Mouse (Mus musculus) liver, embryonic 14.5 days (tissue): ENCODE results near the gene Veph1. TPM values are rescaled to one million over a fixed set of nuclear protein-coding genes. Genes with fewer than 3 reads are reported as not detected.

Experiments
- ATAC-seq: fragments of 200-750 bp; cut with Nextera tagmentation; 2 replicates; pipeline ENCODE4 v1.8.0; 2017; ENCODE audit warnings: moderate number of reproducible peaks, mild to moderate bottlenecking, moderate library complexity; ENCODE audit not compliant: insufficient read depth
- DNase-seq, 3 experiments: peaks; one replicate each; pipeline ENCODE4 v3.0.0-alpha.2; 2012 to 2013; ENCODE audit warnings: low read depth in 3 of 3, low spot score in 3 of 3
- H3K27ac ChIP-seq: fragments of 300-500 bp; sonication (generic); 2 replicates; pipeline ENCODE4 v1.5.1; 2014; ENCODE audit warnings: moderate library complexity, mild to moderate bottlenecking, control low read depth, inconsistent platforms
- H3K27me3 ChIP-seq: fragments of 300-500 bp; sonication (generic); 2 replicates; pipeline ENCODE4 v1.6.1; 2014; ENCODE audit warnings: mild to moderate bottlenecking, low read length, moderate library complexity; ENCODE audit not compliant: control insufficient read depth, insufficient read depth
- H3K36me3 ChIP-seq: fragments of 300-500 bp; sonication (generic); replicated peaks from 2 replicates; pipeline ENCODE4 v1.6.1; 2014; ENCODE audit warnings: low read depth; ENCODE audit not compliant: control insufficient read depth, insufficient read depth
- H3K4me1 ChIP-seq, 2 experiments: fragments of 200-500 bp in 1 of 2; fragments of 300-500 bp in 1 of 2; sonication (generic) in 1 of 2; replicated peaks; 2 replicates each; pipeline ENCODE4 v1.6.1; 2012 to 2014; ENCODE audit warnings: antibody characterized with exemption in 1 of 2, inconsistent platforms in 1 of 2, low read length in 1 of 2; ENCODE audit not compliant: control insufficient read depth in 2 of 2, insufficient read depth in 2 of 2
- H3K4me2 ChIP-seq: fragments of 300-500 bp; sonication (generic); 2 replicates; pipeline ENCODE4 v1.6.1; 2014; ENCODE audit warnings: low read depth, mild to moderate bottlenecking, control low read depth, moderate library complexity
- H3K4me3 ChIP-seq, 2 experiments: fragments of 200-500 bp in 1 of 2; fragments of 300-500 bp in 1 of 2; sonication (generic) in 1 of 2; 2 replicates each; pipeline ENCODE4 v1.5.1; 2012 to 2014; ENCODE audit warnings: low read depth in 2 of 2, low read length in 2 of 2, mild to moderate bottlenecking in 2 of 2, control low read depth in 1 of 2, inconsistent platforms in 1 of 2, moderate library complexity in 1 of 2; ENCODE audit not compliant: insufficient read depth in 1 of 2
- H3K9ac ChIP-seq: fragments of 300-500 bp; sonication (generic); replicated peaks from 2 replicates; pipeline ENCODE4 v1.6.1; 2014; ENCODE audit warnings: mild to moderate bottlenecking, control low read depth, moderate library complexity
- H3K9me3 ChIP-seq: fragments of 300-500 bp; sonication (generic); 2 replicates; pipeline ENCODE4 v1.6.1; 2016; ENCODE audit warnings: low read length, mixed read lengths; ENCODE audit not compliant: control insufficient read depth
- CTCF ChIP-seq: IDR thresholded peaks from 2 replicates; pipeline ENCODE4 v1.5.1; 2016; ENCODE audit warnings: antibody characterized with exemption, low read depth, control low read depth
- EP300 ChIP-seq: IDR thresholded peaks from 2 replicates; pipeline ENCODE4 v1.6.1; 2016; ENCODE audit warnings: antibody characterized with exemption, low read depth
- WGBS: fragments of 180-500 bp; shearing (Covaris S2); extraction: QIAGEN DNeasy Blood & Tissue Kit; methylation state at CpG from one replicate; pipeline ENCODE4 v1.1.7; 2014; ENCODE audit not compliant: insufficient replicate concordance; 5-methylcytosine and 5-hydroxymethylcytosine counted together
- polyA plus RNA-seq, 2 experiments: library from polyadenylated mRNA; depleted of rRNA in 1 of 2; stranded (reverse) in 1 of 2; unstranded in 1 of 2; fragments of >200 nt; fragmentation: Nextera tagmentation in 1 of 2; extraction: Ambion mirVana in 1 of 2; gene quantifications; 2 replicates each; pipeline versions ENCODE4 v1.2.1 to v1.2.3; 2012 to 2014

Veph1 gene
- polyA plus RNA-seq, 2 experiments: 0.01 to 0.06 TPM

- H3K9ac ChIP-seq: no peak overlapping the region
- 57% methylated on average over 6 of the region's 6 CpGs for WGBS
- no peak overlapping the region for H3K4me3 ChIP-seq
- TF ChIP-seq CTCF (no peak), EP300 (no peak)
- H3K36me3 ChIP-seq: no peaks in the 10 kb centered on the region
- H3K4me1 ChIP-seq: no peaks in the 10 kb centered on the region; a peak in 1 of 4 replicates
- ATAC-seq: no peak
- no peak overlapping the region for H3K4me2 ChIP-seq
- no peaks in the 10 kb centered on the region for H3K9me3 ChIP-seq
- H3K27me3 ChIP-seq: no peaks in the 10 kb centered on the region
- H3K27ac ChIP-seq: no peak overlapping the region
- no peak for DNase-seq
Measured at GRCm38 (mm10) chr3:66166606-66167290, 129.9 kb downstream of the Veph1 start.

- Histone ChIP-seq H3K4me3 (no peak overlapping the region), H3K9me3 (no peaks in the 10 kb centered on the region), H3K4me2 (no peak overlapping the region), H3K4me1 (no peaks in the 10 kb centered on the region; a peak in 1 of 4 replicates), H3K9ac (no peak overlapping the region), H3K27me3 (no peaks in the 10 kb centered on the region), H3K36me3 (no peaks in the 10 kb centered on the region), H3K27ac (no peak overlapping the region)
- 51% methylated on average over 5 of the region's 5 CpGs for WGBS
- ATAC-seq: no peak
- no peak for DNase-seq
- TF ChIP-seq EP300: no peak
- no peak for TF ChIP-seq CTCF
Measured at GRCm38 (mm10) chr3:66165026-66165425, 131.6 kb downstream of the Veph1 start.

GRCm38 (mm10) chr3:66164585-66164984 is 132.1 kb downstream of the Veph1 start:
- no peak for ATAC-seq
- no peaks in the 10 kb centered on the region for H3K9me3 ChIP-seq
- 39% methylated on average over 3 of the region's 3 CpGs for WGBS

GRCm38 (mm10) chr3:66162612-66163011 is 134.0 kb downstream of the Veph1 start:
- Histone ChIP-seq H3K36me3 (no peaks in the 10 kb centered on the region), H3K4me1 (no peaks in the 10 kb centered on the region; a peak in 1 of 4 replicates), H3K9me3 (no peaks in the 10 kb centered on the region), H3K9ac (no peak overlapping the region), H3K27ac (no peak overlapping the region), H3K27me3 (no peaks in the 10 kb centered on the region), H3K4me3 (no peak overlapping the region), H3K4me2 (no peak overlapping the region)
- no peak for ATAC-seq
- 70% methylated on average over 6 of the region's 6 CpGs for WGBS
- DNase-seq: no peak
- TF ChIP-seq EP300 (no peak), CTCF (no peak)

More at GRCm38 (mm10) chr3:66164585-66164984, 132.1 kb downstream of the Veph1 start:
- H3K9ac ChIP-seq: no peak overlapping the region
- H3K4me2 ChIP-seq: no peak overlapping the region
- no peak for TF ChIP-seq EP300
- TF ChIP-seq CTCF: no peak
- H3K27ac ChIP-seq: no peak overlapping the region
- no peaks in the 10 kb centered on the region; a peak in 1 of 4 replicates for H3K4me1 ChIP-seq
- H3K36me3 ChIP-seq: no peaks in the 10 kb centered on the region
- no peak overlapping the region for H3K4me3 ChIP-seq
- no peaks in the 10 kb centered on the region for H3K27me3 ChIP-seq
- no peak for DNase-seq

- Histone ChIP-seq H3K36me3 (no peaks in the 10 kb centered on the region), H3K4me3 (no peak overlapping the region), H3K9ac (no peak overlapping the region), H3K4me2 (no peak overlapping the region), H3K27me3 (no peaks in the 10 kb centered on the region), H3K27ac (no peak overlapping the region), H3K9me3 (no peaks in the 10 kb centered on the region), H3K4me1 (no peaks in the 10 kb centered on the region)
- ATAC-seq: no peak
- DNase-seq: no peak
- 66% methylated on average over 8 of the region's 8 CpGs for WGBS
- TF ChIP-seq EP300 (no peak), CTCF (no peak)
Measured at GRCm38 (mm10) chr3:66157947-66158346, 138.7 kb downstream of the Veph1 start.
